Mouse (Mus musculus): ENCODE measurements around the gene Foxp4.
A peak's percentile ranks its signal among the peaks of the same experiment; 100 is the strongest.

Foxp4 gene

GRCm38 (mm10) chr17:47924383-47925339 is at the start of gene Foxp4:
Gene Foxp4, minus strand, starts transcription at chr17:47924645.
- DNase-seq: peak; percentile 88

GRCm38 (mm10) chr17:47973563-47974472 is 49.4 kb upstream of the Foxp4 start:
- DNase-seq: peak; percentile 76

DNA sequence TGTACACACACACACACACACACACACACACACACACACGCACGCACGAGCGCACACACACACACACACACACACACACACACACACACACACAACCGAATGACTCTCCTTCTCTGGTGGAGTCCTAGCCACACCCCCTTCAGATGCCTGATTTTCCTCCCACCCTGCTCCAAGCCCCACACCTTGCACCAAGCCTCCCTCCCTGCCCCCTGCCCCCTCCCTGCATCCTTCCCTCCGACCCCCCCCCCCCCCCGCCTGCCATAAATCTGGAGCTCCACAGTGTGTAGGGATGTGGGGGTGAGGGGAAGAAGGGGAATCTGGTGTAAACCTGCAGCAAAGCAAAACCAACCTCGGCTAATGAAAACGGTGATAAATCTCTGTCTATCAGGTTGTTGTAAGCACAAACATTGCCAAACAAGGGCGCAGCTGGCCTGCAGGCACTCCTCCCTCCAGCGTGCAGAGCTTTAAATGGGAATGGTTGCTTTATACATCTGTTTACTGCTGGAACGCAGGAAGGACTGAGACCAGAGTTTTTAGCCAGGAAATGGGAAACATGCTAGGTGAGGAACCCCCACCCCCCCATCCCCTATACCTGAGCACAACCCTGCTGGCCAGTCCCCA is 41.5 kb upstream of the Foxp4 start:
- peak; percentile 11 for DNase-seq

GRCm38 (mm10) chr17:47958046-47958790 is 33.8 kb upstream of the Foxp4 start:
- DNase-seq: peak; percentile 28

DNA sequence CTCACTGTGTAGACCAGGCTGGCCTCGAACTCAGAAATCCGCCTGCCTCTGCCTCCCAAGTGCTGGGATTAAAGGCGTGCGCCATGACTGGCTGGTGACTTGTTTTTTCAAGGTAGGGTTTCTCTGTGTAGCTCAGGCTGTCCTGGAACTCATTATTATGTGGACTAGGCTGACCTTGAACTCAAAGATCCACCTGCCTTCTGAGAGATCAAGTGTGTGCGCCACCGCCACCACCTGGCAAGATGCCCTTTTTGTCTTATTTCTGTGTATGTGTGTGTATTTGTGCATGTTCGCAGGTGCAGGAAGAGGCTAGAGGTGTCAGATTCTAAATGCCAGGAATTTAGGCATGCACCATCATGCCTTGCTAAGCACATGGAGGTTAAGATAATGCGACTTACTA is 32.0 kb upstream of the Foxp4 start:
- no peak for DNase-seq

DNA sequence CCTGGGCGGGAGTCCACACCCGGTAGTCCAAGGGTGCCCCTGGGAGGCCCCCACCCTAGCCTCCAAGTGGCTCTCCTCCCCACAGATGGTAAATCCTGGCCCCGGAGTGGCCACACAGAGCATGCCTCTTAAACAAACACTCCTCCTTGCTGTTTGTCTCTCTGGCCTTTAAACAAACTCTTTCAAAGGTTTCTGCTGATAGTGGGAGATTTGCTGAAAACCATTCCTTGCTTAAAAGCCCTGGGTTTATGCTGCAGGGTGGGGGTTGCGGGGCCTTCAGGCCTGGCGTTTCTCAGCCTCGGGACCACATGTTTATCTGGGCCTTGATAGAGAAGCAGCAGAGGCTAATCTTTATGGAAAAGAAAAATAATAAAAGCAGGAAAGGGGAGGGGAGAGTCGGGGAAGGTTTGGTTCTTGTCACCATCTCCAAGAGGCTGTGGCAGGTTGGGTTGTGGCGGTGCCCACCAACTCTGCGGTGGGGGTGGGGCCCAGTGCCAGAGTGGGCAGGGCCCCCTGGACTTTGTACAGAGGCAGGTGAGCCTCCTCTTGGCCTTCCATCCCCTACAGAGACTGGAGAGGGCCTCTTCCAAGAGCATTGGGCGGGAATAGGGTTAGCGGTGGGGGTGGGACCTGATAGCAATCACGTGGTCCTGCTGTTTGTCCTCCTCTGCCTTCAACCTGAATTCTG is 30.8 kb upstream of the Foxp4 start:
- DNase-seq: no peak

DNA sequence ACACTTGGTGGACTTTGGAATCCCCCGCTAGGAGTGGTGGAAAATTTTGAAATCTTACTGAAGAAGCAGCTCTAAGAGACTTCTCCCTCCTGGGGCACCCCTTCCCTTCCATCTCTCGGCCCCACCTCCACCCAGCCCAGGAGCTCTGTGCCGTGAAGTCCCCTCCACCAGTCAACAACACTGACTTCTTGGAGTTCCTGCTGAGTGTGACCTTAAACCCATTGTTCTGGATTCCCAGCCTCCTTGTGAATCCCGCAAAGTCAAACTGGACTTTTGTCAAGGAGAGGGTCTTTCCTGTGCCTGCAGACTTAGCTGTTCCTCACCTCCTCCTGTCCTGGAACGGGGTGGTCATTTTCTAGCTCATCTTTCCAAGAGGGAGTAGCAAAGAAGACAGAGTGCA is 28.8 kb upstream of the Foxp4 start:
- no peak for DNase-seq

GRCm38 (mm10) chr17:47952368-47953081 is 28.1 kb upstream of the Foxp4 start:
- DNase-seq: peak; percentile 24

DNA sequence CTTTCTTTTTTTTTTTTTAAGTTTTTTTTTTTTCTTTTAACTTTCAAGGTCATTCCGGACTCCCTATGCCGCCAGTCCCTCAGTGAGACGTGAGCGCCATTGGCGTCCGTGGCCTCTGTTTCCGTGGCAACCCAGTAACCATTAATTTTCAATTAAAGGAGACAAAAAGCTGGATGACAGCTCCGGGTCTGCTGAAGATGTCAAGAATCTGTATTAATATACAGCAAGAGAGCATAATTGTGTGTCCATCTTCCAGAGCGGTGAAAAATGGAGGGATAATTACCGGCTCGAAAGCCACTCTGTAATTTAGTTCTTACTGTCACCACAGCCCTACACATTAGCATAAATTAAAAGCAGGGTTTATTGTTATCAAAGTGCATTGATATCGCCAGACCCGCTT is 27.0 kb upstream of the Foxp4 start:
- DNase-seq: no peak

DNA sequence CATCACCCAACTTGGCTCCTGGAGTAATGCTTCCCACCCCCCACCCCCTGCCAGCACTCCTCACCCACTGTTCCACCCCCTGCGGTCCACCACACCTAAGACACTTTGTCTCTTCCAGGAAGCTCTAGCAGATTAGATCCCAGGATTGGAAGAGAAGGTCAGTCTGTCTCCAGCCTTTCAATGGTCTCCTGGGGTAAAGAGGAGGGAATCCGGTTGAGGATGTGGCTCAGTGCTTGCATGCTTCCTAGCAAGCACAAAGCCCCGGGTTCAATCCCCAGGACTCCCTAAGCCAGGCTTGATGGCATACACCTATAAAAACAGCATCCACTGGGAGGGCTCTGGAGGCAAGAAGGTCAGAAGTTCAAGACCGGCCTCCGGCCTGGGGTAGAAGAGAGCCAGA is 26.4 kb upstream of the Foxp4 start:
- DNase-seq: no peak

- no peak for DNase-seq
Observed at GRCm38 (mm10) chr17:47949441-47949840, 25.0 kb upstream of the Foxp4 start.

DNA sequence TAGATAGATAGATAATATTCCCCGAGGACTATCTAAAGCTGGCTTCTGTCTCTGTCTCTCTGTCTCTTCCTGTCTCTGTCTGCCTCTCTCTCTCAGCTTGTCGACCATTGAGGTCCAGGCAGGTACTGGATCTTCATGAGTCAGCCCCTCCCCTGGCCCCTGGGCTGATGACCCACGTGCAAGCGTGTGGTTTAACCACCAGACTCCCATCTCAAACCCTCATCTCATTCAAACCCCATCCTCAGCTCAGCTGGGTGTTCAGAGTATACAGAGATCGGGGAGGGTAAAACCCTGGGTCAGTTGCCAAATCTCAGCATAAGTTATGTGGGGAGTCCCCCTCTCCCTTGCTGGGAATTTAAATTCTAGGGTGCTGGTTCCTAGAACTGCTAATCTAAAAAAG is 24.3 kb upstream of the Foxp4 start:
- DNase-seq: no peak

DNA sequence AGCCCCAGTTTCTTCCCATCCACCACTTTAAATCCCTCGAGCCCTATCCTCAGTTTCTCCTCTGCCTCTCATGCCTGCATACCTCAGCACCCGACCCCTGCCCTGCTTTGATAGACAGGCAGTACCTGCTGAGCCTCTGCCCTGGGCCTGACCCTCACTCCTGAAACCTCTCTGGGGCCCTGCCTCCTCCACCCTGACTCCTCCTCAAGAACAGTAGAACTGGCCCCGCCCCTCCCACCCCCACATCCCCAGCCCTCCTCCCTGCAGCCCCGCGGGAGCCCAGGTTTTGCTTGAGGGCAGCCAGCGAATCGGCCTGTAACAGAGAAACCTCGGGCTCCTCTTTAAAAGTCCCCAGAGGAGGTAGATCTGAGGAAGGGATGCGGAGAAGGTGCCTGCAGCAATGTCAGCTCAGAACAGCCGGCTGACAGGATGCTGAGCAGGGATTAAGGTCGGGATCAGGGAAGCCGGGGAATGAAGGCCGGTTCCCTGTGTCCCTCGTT is 22.5 kb upstream of the Foxp4 start:
- DNase-seq: no peak

- DNase-seq: no peak
Observed at GRCm38 (mm10) chr17:47946111-47946510, 21.7 kb upstream of the Foxp4 start.

DNA sequence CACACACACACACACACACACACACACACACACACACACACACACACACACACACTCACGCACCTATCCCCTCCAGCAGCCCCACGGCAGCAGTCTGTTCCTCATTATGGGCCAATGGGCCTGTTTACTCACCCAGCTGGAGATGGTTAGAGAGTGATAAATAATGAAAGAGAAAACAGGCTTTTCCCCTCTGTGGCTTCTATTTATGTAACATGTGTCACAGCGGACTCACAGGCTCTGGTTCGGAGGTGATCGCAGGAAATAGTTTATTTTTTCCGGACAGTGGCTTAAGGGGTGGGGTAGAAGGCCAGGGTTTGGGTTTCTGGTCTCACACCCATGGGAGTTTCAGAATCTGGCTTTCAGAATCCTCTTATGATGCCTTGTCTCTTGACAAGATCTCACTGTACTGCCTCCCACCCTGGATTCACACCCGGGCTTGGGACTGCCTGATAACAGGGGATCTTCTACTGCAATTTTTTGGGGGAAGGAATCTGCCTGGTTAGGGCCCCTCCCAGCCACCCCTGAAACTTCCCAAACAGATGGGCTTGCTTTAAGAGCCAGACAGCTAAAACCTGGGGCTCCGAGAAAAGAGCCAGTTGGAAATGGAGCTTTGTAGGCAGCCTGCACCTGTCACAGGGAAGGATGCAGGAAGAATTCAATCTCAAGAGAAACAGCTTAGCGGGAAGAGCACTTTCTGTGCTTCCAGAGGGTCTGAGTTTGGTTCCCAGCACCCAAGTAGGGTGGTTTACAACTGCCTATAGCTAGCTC is 18.8 kb upstream of the Foxp4 start:
- no peak for DNase-seq

DNA sequence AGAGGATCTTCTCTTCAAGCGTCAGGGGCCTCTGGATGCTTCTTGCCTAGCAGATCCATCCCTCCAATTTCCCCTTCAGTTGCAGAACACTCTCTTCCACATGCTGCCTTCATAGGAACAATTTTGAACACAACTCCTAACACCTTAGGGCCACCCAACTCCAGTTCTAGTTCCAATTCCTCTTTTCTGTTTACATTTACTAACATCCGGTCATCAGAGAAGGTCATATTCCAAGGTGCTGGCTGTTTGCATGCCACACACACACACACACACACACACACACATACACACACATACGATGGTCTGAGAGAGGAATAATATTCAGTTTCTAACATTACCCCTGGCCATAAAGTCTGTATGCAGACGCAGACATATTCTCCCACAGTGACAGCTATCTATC is 17.6 kb upstream of the Foxp4 start:
- no peak for DNase-seq

GRCm38 (mm10) chr17:47938839-47939238 is 14.4 kb upstream of the Foxp4 start:
- no peak for DNase-seq

DNA sequence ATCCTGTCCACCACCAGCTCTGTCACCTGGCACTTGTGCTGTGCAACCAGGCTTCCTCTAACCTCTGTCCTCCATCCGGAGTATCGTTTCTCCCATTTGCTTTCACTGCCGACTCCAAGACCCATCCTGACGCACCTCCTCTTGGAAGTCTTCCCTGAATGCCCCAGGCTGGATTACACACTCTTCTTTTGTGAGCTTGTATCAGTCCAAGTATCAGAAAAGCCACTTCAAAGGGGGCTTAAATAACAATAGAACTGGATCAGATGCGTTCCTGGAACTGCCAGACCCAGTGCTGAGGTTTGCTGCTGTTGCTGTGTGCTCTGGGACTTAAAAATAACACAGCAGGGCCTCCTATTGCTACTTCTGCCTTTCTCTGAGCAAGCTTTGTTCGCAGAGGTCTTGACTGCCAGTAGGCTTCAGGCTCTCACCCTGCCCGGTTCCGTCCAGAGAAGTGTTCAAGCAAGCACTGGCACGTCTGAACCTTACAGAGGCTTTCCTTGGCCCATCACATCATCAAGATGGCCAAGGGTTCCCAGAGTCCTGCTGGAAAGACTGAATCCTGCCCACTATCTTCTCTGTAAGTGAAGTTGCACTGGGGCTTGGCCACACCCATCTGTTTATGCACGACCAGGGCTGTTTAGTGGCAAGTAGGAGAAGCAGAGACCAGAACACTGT is 13.6 kb upstream of the Foxp4 start:
- no peak for DNase-seq

DNA sequence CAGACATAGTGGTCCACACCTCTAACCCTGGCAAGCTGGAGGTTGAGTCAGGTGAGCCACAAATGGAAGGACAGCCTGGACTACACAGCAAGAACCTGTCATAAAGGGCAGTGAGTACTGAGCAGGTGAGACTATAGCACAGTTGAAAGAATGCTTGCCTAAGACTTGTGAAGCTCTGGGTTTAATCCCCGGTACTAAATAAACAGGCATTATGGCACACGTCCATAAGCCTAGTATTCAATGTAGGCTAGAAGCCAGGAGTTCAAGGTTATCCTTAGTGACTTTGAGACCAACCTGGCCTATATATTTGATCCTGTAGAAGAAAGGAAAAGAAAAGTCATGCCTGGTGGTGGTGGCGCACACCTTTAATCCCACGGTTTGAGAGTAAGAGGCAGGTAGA is 12.1 kb upstream of the Foxp4 start:
- DNase-seq: no peak

GRCm38 (mm10) chr17:47929431-47929830 is 5.0 kb upstream of the Foxp4 start:
- no peak for DNase-seq

All from kidney, adult 18-20 months (tissue).